Mouse (Mus musculus) thymus, postnatal 0 days (tissue): ENCODE results near the gene Efl1. TPM values are rescaled to one million over a fixed set of nuclear protein-coding genes. Genes with fewer than 3 reads are reported as not detected.
"Not testable (repeated sequence)": the region's sequence is repeated elsewhere in the genome, so short reads cannot be mapped to it uniquely, and the experiment has no call there.

Experiments used
- DNase-seq: peaks from one replicate; pipeline ENCODE4 v3.0.0-alpha.2; 2015; ENCODE audit warnings: low spot score
- polyA plus RNA-seq: library from polyadenylated mRNA; unstranded; fragments of >200 nt; fragmentation: Nextera tagmentation; extraction: Ambion mirVana; gene quantifications from 2 replicates; pipeline ENCODE4 v1.2.1, GENCODE M21; 2015

Efl1 gene
- polyA plus RNA-seq, 1 experiment from 2014 or later, result 21.5 TPM

DNA sequence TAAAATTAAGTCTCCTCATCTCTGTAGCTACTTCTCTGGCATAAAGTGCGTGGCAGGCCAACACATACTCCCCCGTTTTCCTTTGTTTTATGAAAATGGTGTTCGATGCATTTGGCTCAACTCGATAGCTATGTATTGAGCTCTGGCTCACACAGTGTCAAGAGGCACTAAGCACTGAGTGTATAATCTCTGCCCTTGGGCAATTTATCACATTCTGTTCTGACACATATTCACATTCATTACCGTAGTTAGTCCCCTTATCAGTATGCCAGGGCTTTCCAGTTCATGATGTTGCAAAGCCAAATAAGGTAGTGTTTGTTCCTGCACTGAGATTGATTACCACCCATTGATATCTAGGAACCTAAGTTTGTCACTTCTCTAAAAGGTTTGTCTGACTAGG lies 71.3 kb downstream of the Efl1 start:
- no peak for DNase-seq

DNA sequence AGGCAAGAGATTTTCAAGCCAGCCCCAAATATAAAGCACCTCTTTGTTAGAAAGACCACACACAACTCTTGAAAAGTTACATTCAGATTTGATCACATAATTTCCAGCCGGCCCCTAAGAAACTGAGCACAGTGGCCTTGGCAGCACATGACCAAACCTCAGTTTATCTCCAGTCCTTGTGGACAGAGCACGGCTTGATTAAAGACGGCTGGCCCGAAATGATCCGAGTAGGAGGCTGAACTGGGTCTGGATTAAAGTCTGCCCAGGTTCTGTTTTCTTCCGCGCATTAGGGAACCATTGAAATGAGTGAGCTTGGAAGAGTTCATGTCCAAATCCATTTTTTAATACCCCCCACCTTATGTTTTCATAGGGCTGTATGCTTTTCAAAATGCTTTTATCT lies 72.1 kb downstream of the Efl1 start:
- no peak for DNase-seq

DNA sequence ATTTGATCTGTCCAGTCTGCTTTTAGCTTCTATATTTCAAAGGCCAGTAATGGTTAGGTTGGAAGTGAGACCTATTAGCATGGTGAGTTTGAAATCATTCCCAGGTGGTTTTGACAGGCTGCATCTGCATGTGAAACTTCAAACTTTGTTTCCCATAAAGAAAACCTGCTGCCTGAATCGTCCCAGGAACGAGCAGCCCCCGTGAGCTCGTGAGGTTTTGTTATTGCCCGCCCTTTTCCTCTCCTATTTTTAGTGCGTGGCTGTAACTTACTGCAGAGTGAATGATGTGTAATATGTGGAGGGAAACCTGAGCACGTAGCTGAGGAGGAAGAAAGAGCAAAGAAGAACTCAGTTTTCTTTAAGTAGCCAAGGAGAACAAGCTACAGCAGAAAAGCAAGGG lies 72.5 kb downstream of the Efl1 start:
- DNase-seq, result no peak

DNA sequence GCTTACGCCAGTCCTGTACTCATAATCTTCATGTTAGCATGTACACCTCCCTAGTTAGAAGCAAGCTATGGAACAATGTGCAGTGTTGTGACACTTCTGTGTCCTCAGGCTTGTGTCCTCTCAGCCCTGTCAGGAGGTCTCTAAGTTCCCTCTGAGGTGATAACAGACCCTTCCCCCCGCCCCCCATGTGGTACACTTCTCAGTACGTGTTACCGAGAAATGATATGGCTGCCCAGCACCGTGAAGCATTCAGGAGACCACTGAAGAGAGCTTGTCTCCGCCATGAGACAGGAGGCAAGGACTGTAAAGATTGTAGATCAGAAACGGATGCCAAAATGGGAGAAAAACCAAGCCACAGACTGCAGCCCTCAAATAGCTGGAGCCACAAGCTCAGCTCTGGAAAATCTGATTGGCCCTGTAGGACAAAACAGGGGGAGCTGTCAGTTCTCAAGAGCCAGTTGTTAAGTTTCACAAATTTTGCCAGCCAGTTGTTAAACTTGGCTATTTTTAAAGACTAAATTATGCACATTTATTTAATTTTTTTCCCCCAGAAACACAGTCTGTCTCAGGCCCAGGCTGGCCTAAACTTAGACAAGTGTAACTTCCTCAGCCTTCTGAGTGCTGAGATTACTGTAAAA lies 74.2 kb downstream of the Efl1 start:
- no peak for DNase-seq

DNA sequence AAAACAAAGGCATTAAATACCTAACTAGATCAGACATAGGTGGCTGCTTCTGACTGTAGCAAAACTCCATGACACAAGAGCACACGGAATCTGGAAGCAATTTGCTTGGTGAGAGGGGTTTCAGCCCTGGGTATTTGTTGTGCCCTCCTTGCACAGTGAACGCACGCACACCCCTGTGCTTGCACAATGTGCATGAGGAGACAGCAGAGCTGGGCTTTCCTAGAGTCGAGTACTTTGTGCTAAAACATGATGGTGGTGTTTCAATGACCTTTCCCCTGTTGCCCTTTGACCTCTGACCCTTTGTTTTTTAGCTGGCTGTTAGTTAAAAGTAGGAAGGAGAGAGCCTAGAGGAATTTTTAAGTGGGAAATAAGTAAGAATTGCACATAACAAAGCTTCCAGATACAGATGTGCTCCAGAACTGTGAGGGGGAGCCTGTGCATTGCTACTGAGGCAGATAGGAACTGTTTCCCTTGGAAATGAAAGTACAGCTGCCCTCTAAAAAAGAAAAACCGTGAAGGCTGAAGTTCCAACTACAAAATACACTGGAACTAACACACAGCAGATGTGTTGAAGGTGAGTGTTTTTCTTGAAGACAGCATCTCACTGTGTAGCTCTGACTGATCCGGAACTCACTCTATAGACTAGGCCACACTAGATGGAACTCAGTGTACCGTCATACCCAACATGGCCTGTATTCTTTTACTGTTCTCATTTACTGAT lies 74.9 kb downstream of the Efl1 start:
- DNase-seq, result no peak

DNA sequence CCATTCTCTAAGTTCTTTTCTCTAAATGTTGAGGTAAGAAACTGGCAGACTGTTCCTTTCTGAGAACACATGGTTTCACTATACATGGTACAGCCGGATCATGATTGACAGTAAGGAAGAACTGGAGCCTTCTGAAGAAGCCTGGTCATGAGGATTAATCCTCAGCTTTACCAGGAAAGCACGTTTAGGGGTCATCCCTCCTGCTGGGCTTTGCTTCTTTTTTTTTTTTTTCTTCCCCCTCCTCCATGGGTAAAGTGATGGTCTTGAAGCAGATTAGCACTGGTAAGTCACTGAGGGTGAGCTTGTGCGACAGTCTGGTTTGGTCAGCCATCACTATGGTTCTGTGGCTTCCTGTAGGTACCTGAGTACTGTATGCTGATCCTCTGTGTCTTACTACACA lies 76.1 kb downstream of the Efl1 start:
- no peak for DNase-seq

DNA sequence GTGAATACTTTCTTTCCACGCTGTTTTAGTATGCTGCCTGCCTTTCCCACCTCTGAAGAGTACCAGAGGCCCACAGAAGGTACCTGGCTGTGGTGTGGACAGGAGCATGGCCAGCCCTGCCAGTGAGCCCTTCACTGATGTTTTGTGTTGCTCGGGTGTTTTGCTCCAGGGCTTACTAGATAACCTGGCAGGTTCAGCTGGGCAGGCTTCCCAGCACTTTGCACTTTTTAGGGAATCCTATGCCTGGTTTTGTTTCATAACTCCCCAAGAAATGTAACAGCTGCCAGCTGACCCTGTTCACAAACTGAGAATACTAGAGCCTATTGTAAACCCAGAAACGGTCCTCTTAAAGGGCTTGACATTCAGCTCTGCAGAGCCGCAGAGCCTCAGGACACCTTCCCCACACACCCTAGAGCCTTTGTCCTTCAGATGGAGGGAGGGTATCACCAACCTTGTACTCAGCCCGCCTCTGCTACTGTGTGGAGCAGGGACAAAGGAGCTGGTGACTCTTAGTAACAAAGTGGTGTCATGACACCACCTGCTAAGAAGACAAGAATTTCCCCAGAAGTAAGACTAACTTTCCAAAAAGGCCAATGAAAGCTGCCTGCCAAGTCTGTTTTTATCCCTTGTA lies 76.7 kb downstream of the Efl1 start:
- no peak for DNase-seq

DNA sequence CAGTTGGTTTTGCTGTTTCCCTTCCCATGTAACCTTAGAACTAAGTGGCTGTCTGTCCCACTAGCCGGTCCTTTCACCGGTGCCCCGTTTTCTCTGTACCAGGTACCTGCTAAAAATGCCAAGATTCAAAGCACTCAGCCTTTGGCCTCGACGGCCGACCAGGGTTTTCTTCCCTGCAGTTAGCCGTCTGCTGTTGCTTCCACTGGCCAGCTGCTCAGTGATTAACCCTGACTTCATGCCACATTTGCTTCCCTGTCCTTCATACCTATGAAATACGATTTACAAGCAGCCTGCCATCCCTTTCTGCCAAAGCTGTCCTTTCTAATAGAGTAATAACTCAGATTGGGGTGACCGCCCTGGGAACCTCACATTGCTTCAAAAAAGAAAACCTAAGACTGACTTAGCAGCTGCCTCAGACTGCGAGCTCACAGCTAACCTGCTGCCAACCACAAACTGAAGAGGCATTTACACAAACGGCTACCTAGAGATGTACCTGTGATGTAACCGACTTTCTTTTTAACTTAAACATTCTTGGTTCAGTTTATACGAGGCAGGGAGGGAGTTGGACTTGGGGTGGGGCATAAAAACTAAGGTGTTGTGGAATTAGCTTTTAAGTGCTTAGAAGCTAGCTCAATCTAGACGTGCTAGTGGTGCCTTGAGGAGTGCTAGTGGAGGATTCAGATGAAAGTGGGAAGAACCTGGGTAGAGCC lies 77.5 kb downstream of the Efl1 start:
- no peak for DNase-seq

DNA sequence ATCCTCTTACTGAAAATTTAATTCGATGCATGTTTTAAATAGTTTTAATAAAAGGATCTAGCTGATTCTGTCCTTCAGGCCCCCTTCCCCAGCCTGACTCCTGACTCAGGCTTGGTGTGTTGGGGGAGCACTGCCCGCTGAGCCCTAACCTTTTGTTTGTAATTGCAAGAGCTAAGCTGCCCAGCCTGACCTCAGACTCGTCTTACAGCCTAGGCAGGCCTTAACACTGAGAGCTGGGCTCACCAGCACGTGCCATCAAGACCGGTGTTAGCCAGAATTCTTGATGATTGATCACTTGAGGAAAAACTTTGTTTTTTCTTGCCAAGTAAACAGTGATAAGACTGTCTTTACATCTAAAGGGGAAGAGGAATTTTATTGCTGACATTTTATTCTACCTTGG lies 78.7 kb downstream of the Efl1 start:
- DNase-seq, result no peak

DNA sequence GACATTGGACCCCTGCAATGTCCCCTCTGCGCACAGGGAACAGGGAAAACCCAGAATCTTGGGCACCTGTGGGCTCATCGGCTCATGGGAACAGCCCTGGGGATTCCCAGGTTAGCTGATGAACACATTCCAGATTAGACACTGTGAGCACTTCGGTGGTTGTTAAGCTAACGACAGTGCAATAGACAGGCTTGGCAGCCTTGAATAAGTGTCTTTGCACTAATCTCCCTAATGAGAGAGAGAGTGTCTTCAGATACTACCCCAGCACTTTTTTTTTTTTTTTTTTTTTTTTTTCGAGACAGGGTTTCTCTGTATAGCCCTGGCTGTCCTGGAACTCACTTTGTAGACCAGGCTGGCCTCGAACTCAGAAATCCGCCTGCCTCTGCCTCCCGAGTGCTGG lies 80.6 kb downstream of the Efl1 start:
- not testable (repeated sequence) for DNase-seq

DNA sequence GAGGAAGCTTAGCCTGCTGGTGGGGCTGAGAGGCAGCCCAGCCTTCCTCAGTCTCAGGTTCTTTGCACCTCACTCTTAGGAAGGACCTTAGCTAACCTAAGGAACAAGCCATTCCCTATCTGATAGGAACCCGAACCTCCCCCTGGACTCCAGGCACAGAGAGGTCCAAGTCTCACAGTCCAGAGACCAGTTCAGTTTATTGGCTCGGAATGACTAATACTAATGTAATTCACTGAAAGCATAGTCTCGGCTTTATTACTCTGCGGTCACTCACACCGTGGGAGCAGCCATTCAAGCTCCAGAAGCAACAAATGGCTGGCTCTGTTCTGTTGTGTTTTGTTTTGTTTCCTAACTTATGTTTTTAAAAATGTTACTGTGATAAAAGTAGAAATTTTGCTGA lies 84.7 kb downstream of the Efl1 start:
- no peak for DNase-seq

DNA sequence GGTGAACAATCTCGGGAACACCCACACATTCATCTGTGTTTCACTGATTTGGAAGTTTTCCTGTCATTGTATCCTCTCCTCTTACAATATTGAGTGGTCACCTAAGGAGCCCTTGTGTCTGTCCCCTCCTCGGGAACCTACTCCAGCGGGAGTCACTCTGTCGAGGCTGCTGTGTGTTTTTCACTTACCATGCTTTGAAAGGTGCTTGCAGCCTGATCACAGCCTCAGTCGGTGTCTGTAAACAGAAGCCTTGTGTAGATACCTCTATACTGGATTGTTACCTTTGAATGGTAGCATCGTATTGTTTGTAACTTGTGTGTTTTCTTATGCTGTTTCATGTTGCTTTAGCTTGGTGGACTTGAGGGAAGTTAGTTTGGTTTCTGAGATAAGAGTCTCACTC lies 85.6 kb downstream of the Efl1 start:
- no peak for DNase-seq

DNA sequence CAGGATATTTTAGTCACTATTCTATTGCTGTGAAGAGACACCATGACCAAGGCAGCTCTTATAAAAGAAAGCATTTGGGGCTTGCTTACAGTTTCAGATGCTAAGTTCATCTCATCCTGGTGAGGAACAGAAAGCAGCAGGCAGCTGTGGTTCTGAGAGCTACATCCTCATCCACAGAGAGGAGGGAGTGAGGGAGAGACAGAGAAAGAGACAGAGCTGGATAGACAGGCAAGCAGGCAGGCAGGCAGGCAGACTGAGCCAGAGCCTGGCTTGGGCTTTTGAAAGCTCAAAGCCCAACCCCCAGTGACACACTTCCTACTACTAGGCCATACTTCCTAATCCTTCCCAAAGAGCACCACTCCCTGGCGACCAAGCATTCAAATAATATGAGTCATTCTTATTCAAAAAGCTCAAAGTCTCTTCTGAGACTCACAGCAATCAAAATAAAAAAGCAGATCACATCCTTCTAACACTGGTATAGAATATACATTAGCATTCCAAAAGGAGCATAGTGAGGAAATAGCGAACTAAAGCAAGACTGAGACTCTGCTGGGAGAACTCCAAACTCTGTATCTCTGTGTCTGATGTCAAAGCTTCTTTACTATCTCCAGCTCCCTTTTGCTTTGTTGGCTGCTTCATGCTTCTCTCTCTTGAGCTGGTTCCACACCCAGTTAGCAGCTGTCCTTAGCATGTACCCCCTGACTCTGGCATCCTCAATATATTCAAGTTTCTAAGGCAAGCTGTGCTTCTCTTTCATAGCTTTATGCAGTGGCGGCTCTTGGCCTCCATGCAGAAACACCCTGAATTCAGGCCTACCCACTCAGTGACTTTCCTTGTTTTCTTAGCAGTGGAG lies 86.6 kb downstream of the Efl1 start:
- no peak for DNase-seq

DNA sequence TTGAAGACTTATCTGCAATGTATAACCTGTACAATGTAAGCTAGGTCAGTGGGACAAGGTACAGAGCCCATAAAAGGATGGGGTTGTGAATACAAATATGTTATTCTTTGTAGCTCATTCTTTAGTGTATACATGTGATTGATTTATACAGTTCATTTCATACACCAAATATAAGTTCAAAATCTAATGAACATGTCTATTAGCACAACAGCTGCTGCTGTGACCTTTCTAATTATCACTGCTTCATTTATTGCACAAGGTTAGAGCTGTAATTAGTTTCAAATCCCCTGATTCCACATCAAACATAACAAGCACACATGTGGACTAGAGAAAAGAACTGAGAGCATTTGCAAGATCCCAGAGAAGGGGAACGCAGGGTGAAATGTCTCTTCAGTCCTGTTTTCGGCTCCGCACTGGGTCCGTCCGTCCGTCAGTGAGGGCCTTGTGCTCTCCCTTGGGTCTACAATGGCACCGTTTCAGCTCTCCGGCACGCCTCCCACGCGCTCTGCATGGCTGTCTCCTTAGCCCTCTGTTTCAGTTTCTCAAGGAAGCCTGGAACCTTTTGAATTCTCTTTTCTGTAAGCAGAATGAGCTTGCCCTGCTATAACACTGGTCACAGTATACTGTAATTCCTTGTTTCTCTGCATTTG lies 94.8 kb downstream of the Efl1 start:
- no peak for DNase-seq

DNA sequence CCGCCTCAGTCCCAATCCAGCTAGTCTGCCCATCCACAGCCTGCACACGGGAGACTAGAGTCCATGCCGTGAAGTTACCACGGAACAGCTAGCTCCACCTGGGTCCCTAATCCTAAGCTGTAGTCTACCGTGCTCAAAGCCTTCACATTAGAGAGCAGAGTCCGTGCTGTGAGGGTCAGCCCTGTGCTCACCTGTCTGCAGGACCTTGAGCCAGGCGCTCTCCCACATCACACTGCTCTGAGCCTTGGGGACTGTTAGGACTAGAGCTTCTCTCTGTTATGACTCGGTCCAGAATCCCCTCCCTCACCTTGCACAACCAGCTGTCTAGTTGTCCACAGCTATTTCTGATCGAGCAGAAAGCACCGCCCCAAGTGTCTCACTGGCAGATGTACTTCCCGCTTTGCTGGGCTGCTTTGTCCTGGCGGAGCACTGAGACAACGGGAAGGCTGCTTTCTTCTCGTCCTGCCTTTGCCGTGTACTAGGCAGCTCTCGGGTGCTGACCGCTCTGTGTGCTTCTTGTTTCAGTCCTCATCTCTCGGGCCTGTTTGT lies 95.8 kb downstream of the Efl1 start:
- no peak for DNase-seq

DNA sequence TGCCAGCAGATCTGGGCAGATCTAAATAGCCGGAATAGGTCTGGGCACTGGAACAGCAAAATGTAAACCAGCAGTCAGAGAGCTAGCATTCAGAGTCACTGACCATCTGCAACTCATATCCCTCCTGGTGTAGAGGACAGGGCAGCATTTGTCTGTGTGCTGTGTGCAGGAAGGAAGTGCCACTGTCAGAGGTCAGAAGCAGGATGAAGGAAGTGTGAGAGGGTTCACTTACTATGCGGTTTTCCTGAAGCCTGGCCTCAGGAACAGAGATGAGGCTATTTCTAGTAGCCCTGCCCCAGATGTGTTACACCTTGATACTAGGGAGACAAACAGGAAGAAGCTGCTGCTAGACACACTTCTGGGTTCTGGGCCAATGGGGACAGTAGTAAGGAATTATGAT lies 100.4 kb downstream of the Efl1 start:
- no peak for DNase-seq

DNA sequence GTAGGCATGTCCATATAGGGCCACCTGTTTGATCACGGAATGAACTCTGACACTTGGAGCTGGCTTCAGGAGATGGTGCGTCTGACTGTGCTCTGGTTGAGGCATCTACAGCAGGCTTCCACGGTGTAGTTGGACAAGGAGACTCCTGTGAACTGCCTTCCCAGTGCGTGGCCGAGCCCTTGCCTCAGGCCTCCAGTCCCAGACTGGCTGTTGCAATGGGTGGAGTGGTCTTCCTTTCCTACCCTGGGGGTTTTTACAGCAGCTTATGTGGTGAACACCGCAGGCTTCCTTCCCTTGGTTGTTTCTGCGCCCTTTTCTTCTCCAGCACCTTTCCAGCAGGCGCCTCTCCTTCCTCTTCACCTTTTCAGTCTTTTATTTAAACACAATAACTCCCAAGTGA lies 100.8 kb downstream of the Efl1 start:
- DNase-seq, result no peak

DNA sequence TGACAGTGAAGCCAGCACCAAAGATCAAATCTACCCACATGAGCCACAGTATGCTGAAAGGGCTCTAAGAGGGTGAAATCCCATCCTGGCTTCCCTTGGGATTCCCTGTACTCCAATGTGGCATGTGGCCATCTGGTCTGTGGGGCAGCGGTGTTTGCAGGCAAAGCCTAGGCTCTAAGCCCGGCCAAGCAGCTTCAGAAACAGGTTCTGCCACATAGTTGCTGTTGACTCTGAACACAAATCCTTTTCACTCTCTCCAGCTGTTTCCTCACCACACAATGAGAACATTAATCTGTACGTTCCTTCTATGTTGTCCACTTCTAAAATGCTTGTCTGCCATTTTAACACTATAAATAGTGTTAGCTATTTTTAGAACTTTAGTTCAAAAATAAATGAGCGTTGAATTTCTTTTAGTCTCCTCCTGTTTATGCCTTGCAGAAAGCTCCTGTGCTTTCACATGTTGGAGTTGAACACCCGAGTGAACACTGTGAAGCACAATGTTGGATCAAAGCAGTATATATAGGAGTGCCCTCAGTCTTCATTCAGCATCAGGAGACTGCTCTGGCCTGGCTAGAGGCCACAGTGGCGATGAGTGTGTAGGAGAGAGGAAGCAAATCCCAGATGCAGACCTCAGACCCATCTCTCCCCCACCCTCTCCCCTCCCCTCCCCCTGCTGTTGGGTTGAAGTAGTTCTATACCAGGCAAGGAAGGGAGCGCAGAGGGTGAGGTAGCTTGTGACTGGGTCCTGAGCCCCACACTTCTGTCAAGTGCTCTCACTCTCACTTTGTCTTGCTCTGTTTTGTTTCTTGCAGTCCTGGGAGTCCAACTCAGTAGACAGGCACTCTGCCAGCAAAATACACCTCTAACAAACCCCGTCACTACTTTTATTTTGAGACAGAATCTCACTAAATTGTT lies 104.0 kb downstream of the Efl1 start:
- no peak for DNase-seq

DNA sequence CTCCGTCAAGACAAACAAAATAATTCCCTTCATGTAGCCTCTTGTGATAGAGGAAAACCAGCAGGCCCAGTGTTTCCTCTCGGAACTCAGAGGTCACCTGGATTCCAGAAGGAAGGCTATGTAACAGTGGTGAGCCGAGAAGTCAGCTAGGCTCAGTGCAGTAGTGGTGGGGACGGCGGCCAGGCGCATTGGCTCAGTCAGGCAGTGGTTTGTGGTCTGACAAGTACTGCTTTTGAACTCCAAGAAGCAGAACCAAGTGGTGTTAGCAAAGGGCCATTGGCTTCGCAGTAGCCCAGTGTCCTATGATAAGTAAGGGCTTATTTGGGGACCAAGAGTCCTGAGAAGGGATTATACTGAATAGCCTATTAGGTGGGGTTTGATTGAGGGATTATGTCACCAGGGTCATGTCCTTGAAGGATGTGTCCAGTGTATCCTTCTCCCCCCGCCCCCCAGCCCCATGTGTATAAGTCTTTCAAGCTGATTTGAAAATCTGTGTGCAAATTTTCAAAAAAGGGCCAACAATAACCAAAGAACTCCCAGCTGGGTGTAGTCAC lies 107.3 kb downstream of the Efl1 start:
- no peak for DNase-seq
